Mouse (Mus musculus) CH12.LX (cell line): ENCODE measurements around the gene Alg1. TPM values are rescaled to one million over a fixed set of nuclear protein-coding genes. Genes with fewer than 3 reads are reported as not detected.

Experiments used
- DNase-seq: peaks from one replicate; pipeline ENCODE4 v3.0.0-alpha.2; 2013; ENCODE audit errors: extremely low read depth
- H3K27ac ChIP-seq: 2 replicates; pipeline ENCODE4 v1.5.1; 2012; ENCODE audit warnings: low read depth, mild to moderate bottlenecking, control low read depth, moderate library complexity; ENCODE audit not compliant: insufficient read depth
- H3K27me3 ChIP-seq: replicated peaks from 2 replicates; pipeline ENCODE3; 2012; ENCODE audit warnings: inconsistent platforms
- H3K36me3 ChIP-seq, 2 experiments: replicated peaks in 1 of 2; 2 replicates each; pipeline versions ENCODE3 to v1.6.1; 2012; ENCODE audit warnings: inconsistent platforms in 1 of 2, low read length in 1 of 2, mild to moderate bottlenecking in 1 of 2, mixed read lengths in 1 of 2, moderate library complexity in 1 of 2; ENCODE audit not compliant: control insufficient read depth in 1 of 2, insufficient read depth in 1 of 2
- H3K4me1 ChIP-seq, 2 experiments: 2 replicates each; pipeline ENCODE4 v1.6.1; 2012; ENCODE audit warnings: inconsistent platforms in 1 of 2, moderate library complexity in 1 of 2; ENCODE audit not compliant: insufficient read depth in 2 of 2, control insufficient read depth in 1 of 2
- H3K4me2 ChIP-seq: 2 replicates; pipeline ENCODE4 v1.6.1; 2012; ENCODE audit warnings: low read depth, mild to moderate bottlenecking, control low read depth; ENCODE audit not compliant: poor library complexity, insufficient read depth, severe bottlenecking
- H3K4me3 ChIP-seq, 3 experiments: fragments of 150-350 bp in 1 of 3; sonication (generic) in 1 of 3; replicated peaks in 1 of 3; 2 replicates each; pipeline versions ENCODE3 to v1.5.1; 2011 to 2012; ENCODE audit warnings: low read depth in 2 of 3, low read length in 2 of 3, mild to moderate bottlenecking in 2 of 3, moderate library complexity in 2 of 3, control low read depth in 1 of 3, improper control_type of control experiment in 1 of 3, inconsistent platforms in 1 of 3, mixed read lengths in 1 of 3; ENCODE audit not compliant: poor library complexity in 1 of 3
- H3K79me2 ChIP-seq: replicated peaks from 2 replicates; pipeline ENCODE4 v1.6.1; 2012; ENCODE audit warnings: mild to moderate bottlenecking, moderate library complexity; ENCODE audit not compliant: control insufficient read depth, poor library complexity, insufficient read depth, severe bottlenecking; ENCODE audit errors: extremely low read depth
- H3K9ac ChIP-seq: 2 replicates; pipeline ENCODE4 v1.6.1; 2012; ENCODE audit warnings: low read depth, mild to moderate bottlenecking, control low read depth, moderate library complexity; ENCODE audit not compliant: insufficient read depth
- H3K9me3 ChIP-seq: replicated peaks from 2 replicates; pipeline ENCODE3; 2012; ENCODE audit warnings: low read length, inconsistent platforms, mixed read lengths
- BHLHE40 ChIP-seq: IDR thresholded peaks from 2 replicates; pipeline ENCODE4 v1.6.1; 2011; ENCODE audit warnings: mild to moderate bottlenecking, low read depth, low read length, improper control_type of control experiment
- CHD1 ChIP-seq: IDR thresholded peaks from 2 replicates; pipeline ENCODE4 v1.6.1; 2012; ENCODE audit warnings: low read depth, low read length, improper control_type of control experiment, inconsistent platforms
- CHD2 ChIP-seq: IDR thresholded peaks from 2 replicates; pipeline ENCODE4 v1.6.1; 2011; ENCODE audit warnings: low read length, improper control_type of control experiment
- CTCF ChIP-seq, 2 experiments: IDR thresholded peaks in 1 of 2; conservative IDR thresholded peaks in 1 of 2; 2 replicates each; pipeline ENCODE4 v1.5.1; 2011 to 2012; ENCODE audit warnings: low read depth in 2 of 2, low read length in 2 of 2, improper control_type of control experiment in 1 of 2, inconsistent platforms in 1 of 2, mild to moderate bottlenecking in 1 of 2, moderate library complexity in 1 of 2
- E2F4 ChIP-seq: IDR thresholded peaks from 2 replicates; pipeline ENCODE4 v1.6.1; 2011; ENCODE audit warnings: low read depth, low read length, improper control_type of control experiment; ENCODE audit not compliant: insufficient replicate concordance
- ELF1 ChIP-seq: IDR thresholded peaks from 2 replicates; pipeline ENCODE4 v1.6.1; 2014; ENCODE audit warnings: low read depth, mild to moderate bottlenecking, inconsistent platforms, low read length, improper control_type of control experiment
- ETS1 ChIP-seq: conservative IDR thresholded peaks from 2 replicates; pipeline ENCODE4 v1.6.1; 2012; ENCODE audit warnings: low read depth, mild to moderate bottlenecking, inconsistent platforms, low read length, improper control_type of control experiment, moderate library complexity
- GABPA ChIP-seq: IDR thresholded peaks from 2 replicates; pipeline ENCODE4 v1.6.1; 2012; ENCODE audit warnings: low read depth, low read length, improper control_type of control experiment, inconsistent platforms; ENCODE audit not compliant: insufficient replicate concordance
- HCFC1 ChIP-seq: IDR thresholded peaks from 2 replicates; pipeline ENCODE4 v1.6.1; 2012; ENCODE audit warnings: low read depth, mild to moderate bottlenecking, inconsistent platforms, low read length, improper control_type of control experiment
- IRF4 ChIP-seq: IDR thresholded peaks from 2 replicates; pipeline ENCODE4 v1.6.1; 2014; ENCODE audit warnings: low read depth, mild to moderate bottlenecking, inconsistent platforms, low read length, improper control_type of control experiment
- JUN ChIP-seq: IDR thresholded peaks from 2 replicates; pipeline ENCODE4 v1.6.1; 2011; ENCODE audit warnings: low read depth, mild to moderate bottlenecking, low read length, improper control_type of control experiment, moderate library complexity; ENCODE audit not compliant: insufficient read depth
- KAT2A ChIP-seq: IDR thresholded peaks from 2 replicates; pipeline ENCODE4 v1.6.1; 2012; ENCODE audit warnings: low read length, improper control_type of control experiment, inconsistent platforms; ENCODE audit not compliant: insufficient replicate concordance
- MAFK ChIP-seq: IDR thresholded peaks from 2 replicates; pipeline ENCODE4 v1.6.1; 2011; ENCODE audit warnings: low read length, improper control_type of control experiment; ENCODE audit not compliant: insufficient replicate concordance
- MAX ChIP-seq: IDR thresholded peaks from 2 replicates; pipeline ENCODE4 v1.6.1; 2011; ENCODE audit warnings: low read length, improper control_type of control experiment
- MAZ ChIP-seq: IDR thresholded peaks from 2 replicates; pipeline ENCODE4 v1.6.1; 2012; ENCODE audit warnings: low read depth, mild to moderate bottlenecking, inconsistent platforms, low read length, improper control_type of control experiment, moderate library complexity
- MYC ChIP-seq: IDR thresholded peaks from 2 replicates; pipeline ENCODE4 v1.6.1; 2011; ENCODE audit warnings: low read depth, mild to moderate bottlenecking, improper control_type of control experiment, low read length
- NELFE ChIP-seq: IDR thresholded peaks from 2 replicates; pipeline ENCODE4 v1.6.1; 2011; ENCODE audit warnings: low read depth, low read length, improper control_type of control experiment
- PAX5 ChIP-seq: IDR thresholded peaks from 2 replicates; pipeline ENCODE4 v1.6.1; 2012; ENCODE audit warnings: low read length, inconsistent platforms, mixed read lengths
- POLR2A ChIP-seq: IDR thresholded peaks from 2 replicates; pipeline ENCODE4 v1.6.1; 2011; ENCODE audit warnings: low read depth, mild to moderate bottlenecking, improper control_type of control experiment, low read length
- RAD21 ChIP-seq: IDR thresholded peaks from 2 replicates; pipeline ENCODE4 v1.6.1; 2011; ENCODE audit warnings: low read depth, mild to moderate bottlenecking, low read length, improper control_type of control experiment, moderate library complexity
- RCOR1 ChIP-seq: conservative IDR thresholded peaks from 2 replicates; pipeline ENCODE4 v1.6.1; 2012; ENCODE audit warnings: low read depth, mild to moderate bottlenecking, inconsistent platforms, low read length, improper control_type of control experiment
- SMC3 ChIP-seq: IDR thresholded peaks from 2 replicates; pipeline ENCODE4 v1.6.1; 2011; ENCODE audit warnings: low read depth, low read length, improper control_type of control experiment
- TBP ChIP-seq: conservative IDR thresholded peaks from 2 replicates; pipeline ENCODE4 v1.6.1; 2011; ENCODE audit warnings: low read depth, low read length, improper control_type of control experiment
- TCF12 ChIP-seq: IDR thresholded peaks from 2 replicates; pipeline ENCODE4 v1.6.1; 2014; ENCODE audit warnings: low read depth, mild to moderate bottlenecking, inconsistent platforms, low read length, improper control_type of control experiment
- UBTF ChIP-seq: IDR thresholded peaks from 2 replicates; pipeline ENCODE4 v1.6.1; 2012; ENCODE audit warnings: low read depth, mild to moderate bottlenecking, inconsistent platforms, low read length, improper control_type of control experiment, moderate library complexity
- ZC3H11A ChIP-seq: IDR thresholded peaks from 2 replicates; pipeline ENCODE4 v1.6.1; 2012; ENCODE audit warnings: low read depth, mild to moderate bottlenecking, inconsistent platforms, low read length, improper control_type of control experiment
- ZKSCAN1 ChIP-seq: IDR thresholded peaks from 2 replicates; pipeline ENCODE4 v1.6.1; 2012; ENCODE audit warnings: low read depth, inconsistent platforms, low read length, improper control_type of control experiment, borderline replicate concordance
- ZMIZ1 ChIP-seq: IDR thresholded peaks from 2 replicates; pipeline ENCODE4 v1.6.1; 2012; ENCODE audit warnings: low read depth, mild to moderate bottlenecking, inconsistent platforms, low read length, improper control_type of control experiment
- ZNF384 ChIP-seq: IDR thresholded peaks from 2 replicates; pipeline ENCODE4 v1.6.1; 2012; ENCODE audit warnings: low read depth, low read length, improper control_type of control experiment, inconsistent platforms
- dilution Hi-C: fragments of 300-500 bp; cut with MboI; formaldehyde crosslinking; loops from 2 replicates; pipeline ENCODE4 v1.14.3; 2020; ENCODE audit warnings: low sequenced_read_pairs; ENCODE audit not compliant: extremely low pct_unique_long_range_greater_than_20kb, extremely low pct_ligation_motif_present
- in situ Hi-C: fragments of 300-500 bp; cut with MboI; formaldehyde crosslinking; loops from 3 replicates; pipeline ENCODE4 v1.14.3; 2019; ENCODE audit warnings: low sequenced_read_pairs, low pct_ligation_motif_present, low pct_unique_long_range_greater_than_20kb, mixed read lengths
- polyA plus RNA-seq: library from polyadenylated mRNA; unstranded; fragments of >175 nt; gene quantifications from 2 replicates; pipeline ENCODE4 v1.2.1, GENCODE M21; 2012; ENCODE audit warnings: low read depth; ENCODE audit not compliant: insufficient read length
- total RNA-seq, 2 experiments: library from RNA; depleted of rRNA; stranded (reverse); fragments of 300-350 nt in 1 of 2; fragments of >200 nt in 1 of 2; gene quantifications; 2 replicates each; pipeline ENCODE4 v1.2.3; 2012 to 2014

Alg1 gene
- total and polyA plus RNA-seq, 3 experiments, result 55.7 to 65.7 (median 63.5) TPM

GRCm38 (mm10) chr16:5203200-5203599 is 30.2 kb upstream of the Alg1 start:
- peak overlapping the region; percentile 59 for H3K4me2 ChIP-seq
- in situ Hi-C loops (no loop called here), dilution Hi-C loops (no loop called here)
- no peak for TF ChIP-seq MAX
- TF ChIP-seq TBP, result no peak
- no peak for TF ChIP-seq KAT2A
- TF ChIP-seq ELF1, result no peak; the same call in 1 of the 2 replicates
- no peak for TF ChIP-seq RCOR1
- peak overlapping the region; percentile 12 for H3K27ac ChIP-seq
- peak overlapping the region; percentile 75 to 91 (median 83) for H3K4me3 ChIP-seq
- peak; percentile 14 for DNase-seq
- peak overlapping the region; percentile 62 for H3K9ac ChIP-seq
- H3K79me2 ChIP-seq, result no peaks in the 10 kb centered on the region; the same call in 1 of the 2 replicates
- H3K9me3 ChIP-seq, result no peaks in the 10 kb centered on the region
- peaks cover 35 to 64% of the 10 kb centered on the region in 2 experiments for H3K36me3 ChIP-seq
- H3K4me1 ChIP-seq, result peaks cover 6 to 38% of the 10 kb centered on the region in 2 experiments
- H3K27me3 ChIP-seq, result no peaks in the 10 kb centered on the region

- Histone ChIP-seq H3K4me3 (peak within 1 kb of the TSS; percentile 75 to 91 (median 83)), H3K36me3 (peaks cover 28 to 58% of the 10 kb centered on the region in 2 experiments), H3K27ac (peak within 1 kb of the TSS; percentile 12), H3K79me2 (no peaks in the 10 kb centered on the region; the same call in 1 of the 2 replicates), H3K4me2 (peak within 1 kb of the TSS; percentile 69), H3K27me3 (no peaks in the 10 kb centered on the region), H3K4me1 (peaks cover 6 to 38% of the 10 kb centered on the region in 2 experiments), H3K9me3 (no peaks in the 10 kb centered on the region), H3K9ac (peak within 1 kb of the TSS; percentile 62)
- in situ Hi-C loops, result no loop called here
- DNase-seq, result peak; percentile 93
- dilution Hi-C loops, result no loop called here
- TF ChIP-seq MAX, result peak; percentile 100
- no peak for TF ChIP-seq CHD1
- TF ChIP-seq POLR2A, result peak; percentile 92
- TF ChIP-seq IRF4, result peak; percentile 46; the same call in 1 of the 2 replicates
- peak; percentile 96 for TF ChIP-seq MYC
- TF ChIP-seq BHLHE40, result peak; percentile 95
- TF ChIP-seq JUN, result no peak
- peak; percentile 57 for TF ChIP-seq ETS1
- TF ChIP-seq E2F4, result no peak
- no peak for TF ChIP-seq MAFK
- TF ChIP-seq ZMIZ1, result peak; percentile 68; the same call in 1 of the 2 replicates
- 0 out of 4 replicates have a peak, but pooled peaks of 1 of the 2 experiments have one; percentile 3 for TF ChIP-seq CTCF (conservative IDR thresholded peaks at IDR 0.05 in 1 of 2, IDR thresholded peaks at IDR 0.05 in 1 of 2; ENCODE audit: low read depth in 2 of 2, low read length in 2 of 2)
- TF ChIP-seq TCF12, result peak; percentile 93
- peak; percentile 73; the same call in 1 of the 2 replicates for TF ChIP-seq RCOR1
- TF ChIP-seq KAT2A, result peak; percentile 69; the same call in 1 of the 2 replicates
- TF ChIP-seq PAX5, result no peak
- no peak for TF ChIP-seq ZKSCAN1
- TF ChIP-seq UBTF, result no peak; the same call in 1 of the 2 replicates
- TF ChIP-seq CHD2, result no peak; the same call in 1 of the 2 replicates
- TF ChIP-seq MAZ, result no peak; the same call in 1 of the 2 replicates
- no peak for TF ChIP-seq ZNF384
- TF ChIP-seq HCFC1, result peak; percentile 92
- TF ChIP-seq NELFE, result peak; percentile 92
- TF ChIP-seq TBP, result peak; percentile 86
- no peak for TF ChIP-seq RAD21
- TF ChIP-seq ZC3H11A, result no peak
- no peak for TF ChIP-seq SMC3
- peak; percentile 65 for TF ChIP-seq ELF1
- peak; percentile 28; the same call in 1 of the 2 replicates for TF ChIP-seq GABPA
Observed at GRCm38 (mm10) chr16:5203668-5204433, 29.6 kb upstream of the Alg1 start, which contains the start of gene Nagpa. Nagpa (minus strand) TSS chr16:5204012.
